Mouse (Mus musculus) hematopoietic stem cell, adult 5-6 weeks (primary cell): ENCODE results near the gene Gpi1. TPM values are rescaled to one million over a fixed set of nuclear protein-coding genes. Genes with fewer than 3 reads are reported as not detected.
"Not testable (repeated sequence)": the region's sequence is repeated elsewhere in the genome, so short reads cannot be mapped to it uniquely, and the experiment has no call there.

Experiments used
- ATAC-seq, 2 experiments: fragments of 125-278 bp in 1 of 2; replicated peaks in 1 of 2; 2 replicates each; pipeline ENCODE4 v1.8.0; 2016 to 2017; ENCODE audit warnings: inconsistent platforms in 2 of 2, mild to moderate bottlenecking in 2 of 2, moderate number of reproducible peaks in 2 of 2, low read depth in 1 of 2, moderate TSS enrichment in 1 of 2; ENCODE audit not compliant: low FRiP score in 2 of 2, poor library complexity in 2 of 2, severe bottlenecking in 2 of 2, insufficient read depth in 1 of 2, low TSS enrichment in 1 of 2
- total RNA-seq: library from RNA; stranded (forward); fragments of 172-1452, 232-1000 nt; gene quantifications from 2 replicates; pipeline ENCODE4 v1.2.3, GENCODE M21; 2017

Gpi1 gene
- total RNA-seq, 1 experiment from 2014 or later = 357 TPM

DNA sequence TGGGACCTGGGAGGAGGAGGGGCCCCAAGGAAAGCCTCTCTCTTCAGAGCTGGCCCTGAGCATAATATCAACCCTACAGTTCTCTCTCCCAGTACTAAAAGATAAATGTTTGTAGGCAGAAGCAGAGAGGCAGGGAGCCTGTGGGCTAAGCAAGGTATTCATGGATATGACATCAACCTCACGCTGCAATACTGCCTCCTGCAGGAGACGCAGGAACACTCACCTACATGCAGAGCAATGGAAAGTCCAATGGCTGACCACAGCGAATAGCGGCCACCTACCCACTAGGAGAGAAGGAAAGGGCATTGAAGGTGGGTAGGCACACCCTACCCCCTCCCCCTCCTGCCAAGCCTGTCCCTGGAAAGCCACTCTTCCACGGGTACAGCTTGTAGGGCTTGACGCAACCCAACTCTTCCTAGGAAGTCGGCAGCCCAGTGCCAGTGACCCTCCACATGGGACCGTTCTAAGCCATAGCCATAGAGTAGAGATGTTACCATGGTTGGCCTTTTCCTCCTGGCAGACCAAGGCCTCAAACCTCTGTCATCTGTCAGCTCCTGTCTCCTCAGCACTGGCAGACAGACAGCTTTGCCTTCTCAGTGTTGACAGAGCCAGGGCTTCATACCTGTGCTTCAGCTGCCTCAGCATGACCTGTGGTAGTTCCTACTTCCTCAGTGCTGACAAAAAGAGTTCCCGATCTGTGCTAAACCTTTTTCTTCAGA, 21.9 kb downstream of the Gpi1 start:
- peak; percentile 36 to 40; a peak in 2 of 4 replicates for ATAC-seq

DNA sequence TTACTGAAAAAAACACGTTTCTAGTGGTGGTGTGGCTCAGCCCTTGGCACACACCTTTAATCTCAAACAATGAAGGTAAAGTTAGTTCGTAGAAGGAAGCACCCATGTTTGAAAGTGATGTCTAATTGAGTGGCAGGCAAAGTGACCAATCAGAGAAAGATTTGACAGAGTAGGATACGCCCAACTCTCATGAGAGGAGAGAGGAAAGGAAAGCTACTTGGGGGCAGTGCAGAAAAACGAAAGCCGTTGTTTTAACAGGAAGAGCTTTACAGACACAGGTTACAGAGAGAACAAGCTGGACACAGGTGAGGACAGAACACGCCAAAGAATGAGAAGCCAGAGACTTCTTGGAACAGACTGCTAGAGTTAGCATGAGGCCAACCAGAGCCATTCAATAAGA, 23.8 kb downstream of the Gpi1 start:
- no peak for ATAC-seq

GRCm38 (mm10) chr7:34202147-34202546, 28.0 kb downstream of the Gpi1 start:
- ATAC-seq = not testable (repeated sequence)

DNA sequence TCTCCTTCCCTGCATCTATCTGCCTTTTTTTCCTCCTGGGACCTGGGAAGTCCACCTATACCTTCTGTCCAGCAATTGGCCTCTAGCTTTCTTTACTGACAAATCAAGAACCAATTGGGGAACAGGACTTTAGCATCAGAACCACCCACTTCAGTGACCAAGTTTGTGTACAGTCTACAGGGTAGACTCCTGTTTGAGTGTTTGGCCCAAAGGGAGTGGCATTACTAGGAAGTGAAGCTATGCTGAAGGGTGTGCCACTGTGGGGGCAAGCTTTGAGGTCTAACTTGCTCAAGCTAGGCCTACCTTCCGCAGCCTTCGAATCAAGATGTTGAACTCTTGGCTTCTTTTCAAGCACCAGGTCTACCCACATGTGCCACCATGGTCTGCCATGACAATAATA, 29.3 kb downstream of the Gpi1 start:
- ATAC-seq = no peak

- ATAC-seq = peak; percentile 52 to 57
These were observed 31.8 kb downstream of the Gpi1 start for GRCm38 (mm10) chr7:34198346-34198745.

DNA sequence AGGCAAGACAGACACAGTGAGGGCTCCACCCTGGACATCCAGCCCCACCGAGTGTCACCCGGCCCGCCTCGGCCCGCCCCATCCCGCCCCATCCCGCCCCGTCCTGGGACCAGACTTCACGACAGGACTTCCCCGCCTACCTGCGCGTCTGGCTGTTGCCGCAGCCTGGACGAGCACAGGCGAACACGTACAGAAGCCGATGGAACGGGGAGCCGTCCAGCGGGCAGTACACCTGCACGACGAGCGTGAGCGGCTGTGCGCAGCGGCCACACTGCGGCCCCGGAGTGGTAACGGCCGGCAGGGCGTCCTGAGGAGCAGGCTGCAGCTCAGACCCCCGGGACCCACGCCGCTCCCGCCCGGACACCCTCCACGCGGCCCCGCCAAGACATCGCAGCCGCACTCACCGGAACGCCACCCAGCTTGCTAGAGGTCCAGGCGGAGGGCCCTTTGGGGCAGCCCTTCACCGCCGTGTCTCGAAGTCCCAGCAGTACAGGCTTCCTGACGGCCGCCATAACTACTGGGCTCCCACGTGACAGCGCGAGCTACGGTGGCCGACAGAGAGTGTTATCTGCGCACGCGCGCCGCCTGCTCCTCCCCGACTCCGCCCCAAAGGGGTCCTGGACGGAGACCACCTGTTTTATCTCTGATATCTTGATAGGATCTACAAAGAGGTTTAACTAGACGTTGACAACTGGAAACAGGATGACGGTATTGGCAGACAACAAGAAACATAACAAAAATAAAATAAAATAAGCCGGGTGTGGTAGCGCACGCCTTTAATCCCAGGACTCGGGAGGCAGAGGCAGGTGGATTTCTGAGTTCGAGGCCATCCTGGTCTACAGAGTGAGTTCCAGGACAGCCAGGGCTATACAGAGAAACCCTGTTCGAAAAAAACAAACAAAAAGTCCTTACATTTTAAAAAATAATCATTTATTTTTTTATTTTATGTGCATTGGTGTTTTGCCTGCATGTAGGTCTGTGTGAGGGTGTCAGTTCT, 33.7 kb downstream of the Gpi1 start, which contains the start of gene Pdcd2l:
TSS of gene Pdcd2l (minus strand) at position 530 of the 997 bp plus-strand sequence.
- ATAC-seq = peak; percentile 86 to 93

DNA sequence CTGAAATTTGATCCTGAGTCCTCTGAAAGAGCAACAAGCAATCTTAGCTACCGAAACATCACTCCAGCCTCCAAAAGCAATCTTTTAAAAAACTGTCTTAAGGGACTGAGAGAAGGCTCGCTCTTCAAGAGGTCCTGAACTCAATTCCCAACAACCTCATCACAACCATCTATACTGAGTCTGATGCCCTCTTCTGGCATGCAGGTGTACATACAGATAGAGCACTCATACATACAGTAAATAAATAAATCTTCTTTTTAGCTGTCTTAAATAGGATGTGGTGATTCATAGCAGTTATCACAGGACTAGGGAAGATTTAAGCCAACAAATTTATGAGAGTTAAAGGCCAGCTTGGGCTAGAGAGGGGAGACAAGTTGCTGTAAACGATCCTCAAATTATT, 34.5 kb downstream of the Gpi1 start:
- ATAC-seq = no peak

DNA sequence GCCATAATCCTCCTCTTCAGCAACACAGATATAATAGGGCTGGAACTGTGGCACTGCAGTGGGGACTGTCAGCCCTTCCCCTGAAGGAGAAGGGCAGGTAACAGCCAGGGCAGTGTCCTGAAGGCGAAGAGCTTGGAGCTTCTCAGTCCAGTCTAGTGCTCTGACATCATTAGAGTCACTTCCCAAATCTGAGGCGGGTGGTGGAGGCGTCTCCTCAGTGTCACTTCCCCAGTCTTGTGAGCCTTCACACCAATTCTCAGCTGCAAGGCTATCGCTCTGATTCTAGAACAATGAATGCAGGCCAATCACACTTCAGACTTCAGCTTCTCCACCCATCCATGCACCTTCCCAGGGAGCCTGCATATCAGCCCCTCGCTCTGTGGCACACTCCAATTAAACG, 37.3 kb downstream of the Gpi1 start:
- ATAC-seq = no peak

DNA sequence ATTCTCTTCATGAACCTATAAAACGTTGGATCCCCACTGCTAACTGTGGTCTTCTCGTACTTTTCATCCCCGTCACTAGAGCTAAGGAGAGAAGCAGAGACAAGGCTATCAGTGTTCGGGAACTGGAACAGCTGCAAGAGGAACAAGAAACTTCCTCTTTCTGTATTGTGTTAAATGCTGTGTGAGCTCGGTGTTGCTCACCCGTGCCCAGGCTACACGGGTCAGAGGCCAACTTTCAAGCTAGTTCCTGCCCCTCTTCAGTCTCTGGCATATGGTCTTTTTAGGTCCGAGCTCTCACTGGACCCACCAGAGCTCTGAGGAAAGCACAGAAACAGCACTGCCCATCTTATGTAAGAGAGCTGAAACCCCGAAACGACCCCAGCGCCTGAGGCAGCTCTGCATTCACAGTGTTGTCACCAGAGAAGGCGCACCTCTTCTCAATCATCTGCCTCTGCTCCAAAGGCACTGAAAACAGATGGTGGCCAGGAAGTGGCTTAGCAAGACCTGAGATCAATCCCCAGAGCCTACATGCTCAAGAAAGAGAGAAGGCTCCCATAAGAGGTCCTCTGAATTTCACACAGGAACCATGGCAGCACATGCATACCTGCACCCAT, 40.7 kb downstream of the Gpi1 start:
- peak; percentile 89 to 93 for ATAC-seq

DNA sequence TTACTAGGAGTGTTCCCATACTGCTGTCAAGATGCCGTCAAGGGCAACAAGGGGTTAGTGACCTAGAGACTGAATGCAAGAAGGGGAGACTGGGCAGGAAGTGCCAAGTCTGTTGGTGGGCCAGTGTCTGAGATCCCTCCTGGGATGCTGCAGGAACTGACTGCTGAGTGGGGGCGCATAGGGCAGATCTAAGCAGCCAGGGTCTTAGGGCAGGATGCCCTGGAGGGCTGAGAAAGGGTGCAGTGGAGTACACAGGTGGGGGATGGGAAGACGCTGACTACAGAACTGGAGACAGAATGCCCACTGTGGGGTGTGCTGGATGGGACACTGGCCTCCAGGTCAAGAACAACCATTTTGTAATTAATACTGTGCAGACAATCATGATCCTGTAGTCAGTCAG, 46.3 kb downstream of the Gpi1 start:
- ATAC-seq = no peak

DNA sequence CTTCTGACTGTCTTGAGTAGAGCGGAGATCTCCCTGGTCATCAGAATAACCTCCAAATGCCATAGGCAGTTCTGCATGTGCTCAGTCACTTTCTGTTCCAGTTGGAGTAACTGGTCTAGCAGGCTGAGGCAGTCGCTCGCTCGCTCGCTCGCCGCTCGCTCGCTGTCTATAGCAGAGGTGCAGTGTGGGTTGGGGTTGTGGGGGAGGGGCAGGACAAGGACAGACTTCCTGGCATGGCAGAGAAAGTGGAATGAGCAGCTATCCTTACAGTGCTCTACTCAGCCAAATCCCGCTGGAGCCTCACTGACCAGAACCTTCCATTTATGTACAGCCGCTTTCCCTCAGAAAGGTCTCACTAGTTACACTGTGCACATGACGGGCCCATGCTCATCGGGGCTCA, 46.8 kb downstream of the Gpi1 start:
- no peak for ATAC-seq

GRCm38 (mm10) chr7:34176241-34176640, 53.9 kb downstream of the Gpi1 start:
- ATAC-seq = not testable (repeated sequence)

GRCm38 (mm10) chr7:34172251-34172650, 57.9 kb downstream of the Gpi1 start:
- ATAC-seq = no peak

GRCm38 (mm10) chr7:34169454-34169853, 60.7 kb downstream of the Gpi1 start, which contains the start of gene Uba2:
Gene Uba2, minus strand, starts transcription at chr7:34169599.
- no peak for ATAC-seq

GRCm38 (mm10) chr7:34168470-34169251, 61.5 kb downstream of the Gpi1 start:
- ATAC-seq = peak; percentile 94 to 98

DNA sequence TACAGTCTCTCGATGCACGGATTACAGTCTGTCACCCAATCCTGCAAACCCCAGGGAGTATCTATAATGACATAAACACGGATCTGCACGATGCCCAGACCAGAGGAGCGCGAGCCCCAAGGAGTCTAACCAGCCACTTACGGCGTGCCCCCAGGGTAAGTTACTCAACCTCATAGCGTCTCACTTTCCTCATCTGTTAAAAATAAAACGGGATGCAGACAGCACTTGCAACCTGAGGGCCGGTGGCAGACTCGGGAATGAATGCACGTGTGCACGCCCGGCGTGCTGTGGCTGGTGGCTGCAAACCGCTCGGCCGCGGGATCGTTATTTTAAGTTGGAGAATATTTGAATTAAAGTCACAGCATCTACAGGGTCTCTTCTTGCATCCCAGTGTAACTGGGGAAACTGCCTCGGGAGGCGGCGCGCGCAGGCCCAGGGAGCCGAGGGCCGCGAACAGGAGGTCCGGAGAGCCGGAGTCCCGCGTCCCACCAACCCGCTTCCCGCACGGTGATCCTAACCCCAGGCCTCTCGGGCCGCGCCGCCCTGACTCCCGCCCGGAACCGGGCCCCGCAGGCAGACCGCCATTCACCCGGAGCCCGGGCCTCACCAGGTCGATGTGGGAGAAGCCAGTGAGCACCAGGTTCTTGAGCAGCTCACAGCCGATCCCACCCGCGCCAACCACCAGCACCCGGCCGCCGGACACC, 62.2 kb downstream of the Gpi1 start:
- ATAC-seq = no peak; a peak in 2 of 4 replicates
